Mouse (Mus musculus) brain, embryonic 18.5 days (tissue): ENCODE measurements around the gene Mccc1.

ENCODE experiments used
- DNase-seq: peaks from one replicate; pipeline ENCODE4 v3.0.0-alpha.2; 2012; ENCODE audit warnings: low read depth, low spot score

Mccc1 gene

DNA sequence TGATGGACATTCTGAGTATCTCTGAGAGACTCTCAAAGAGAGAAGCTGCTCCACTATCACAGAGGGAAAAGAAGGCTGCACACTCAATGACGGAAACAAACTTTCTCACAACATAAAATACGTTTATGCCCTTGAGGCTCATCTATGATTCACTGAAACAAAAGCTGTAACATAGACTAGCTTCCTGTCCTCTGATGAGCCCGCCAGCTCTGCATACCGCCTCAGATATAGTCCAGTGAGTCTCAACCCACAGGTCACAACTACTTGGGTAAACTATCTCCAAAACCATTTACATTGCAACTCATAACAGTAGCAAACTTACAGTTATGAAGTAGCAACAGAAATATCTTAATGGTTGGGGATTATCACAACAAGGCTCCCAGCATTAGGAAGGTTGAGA, 78.0 kb downstream of the Mccc1 start:
- no peak for DNase-seq

DNA sequence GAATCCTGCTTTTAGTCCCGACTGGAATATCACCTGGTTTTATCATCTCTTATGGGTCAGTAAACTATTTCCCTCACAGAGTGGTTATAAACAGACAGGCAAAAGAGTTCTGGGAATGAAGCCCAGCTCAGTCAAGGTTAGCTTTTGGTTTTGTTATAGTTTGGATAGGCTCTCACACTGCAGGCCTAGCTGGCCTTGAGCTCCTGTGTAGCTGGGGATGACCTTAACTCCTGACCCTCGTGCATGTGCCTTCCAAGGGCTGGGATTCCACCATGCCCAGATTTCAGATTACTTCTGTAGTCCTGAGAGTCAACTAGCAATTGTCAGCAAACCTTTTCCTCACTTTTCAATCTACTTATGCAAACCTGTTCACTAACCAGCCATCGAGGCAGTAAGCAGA, 82.2 kb downstream of the Mccc1 start:
- DNase-seq, result no peak
